Mouse (Mus musculus) embryonic fibroblast, embryonic 13.5 days (primary cell): ENCODE data around the gene Hcn1.

Experiments
- CTCF ChIP-seq: IDR thresholded peaks from 2 replicates; pipeline ENCODE4 v1.5.1; 2011; ENCODE audit warnings: mild to moderate bottlenecking, control low read depth, low read length, moderate library complexity, borderline replicate concordance; ENCODE audit not compliant: insufficient read depth
- POLR2A ChIP-seq: IDR thresholded peaks from 2 replicates; pipeline ENCODE4 v1.6.1; 2011; ENCODE audit warnings: low read depth, mild to moderate bottlenecking, control low read depth, low read length, moderate library complexity

DNA sequence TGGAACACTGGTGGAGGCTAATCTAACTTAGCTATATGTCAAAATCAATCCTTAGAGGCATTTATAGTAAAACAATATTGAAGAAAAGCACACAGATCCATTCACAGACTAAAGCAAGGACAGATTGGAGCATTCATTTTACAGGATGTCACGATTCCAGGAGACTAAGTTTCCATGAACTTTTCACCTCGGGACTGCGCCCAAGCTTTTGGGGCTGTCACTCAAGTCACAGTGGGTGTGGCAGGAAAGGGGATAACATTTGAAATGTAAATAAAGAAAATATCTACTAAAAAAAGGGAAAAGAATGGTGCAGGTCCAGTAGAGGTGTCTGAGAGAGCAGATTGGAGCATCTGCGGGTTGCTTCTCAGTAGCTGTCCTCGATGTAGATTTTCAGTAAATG is 421.3 kb downstream of the Hcn1 start:
- TF ChIP-seq CTCF (no peak), POLR2A (no peak)
